Mouse (Mus musculus) embryo, embryonic 9.5 days (tissue): ENCODE data around the gene Atp8a2.
"Not testable (repeated sequence)": the region's sequence is repeated elsewhere in the genome, so short reads cannot be mapped to it uniquely, and the experiment has no call there.

Source experiments
- DNase-seq: peaks from one replicate; pipeline ENCODE4 v3.0.0-alpha.2; 2017; ENCODE audit errors: extremely low spot score

Gene Atp8a2

GRCm38 (mm10) chr14:59716443-59717085 is 480.4 kb downstream of the Atp8a2 start:
- not testable (repeated sequence) for DNase-seq

GRCm38 (mm10) chr14:59715695-59716442 is 481.1 kb downstream of the Atp8a2 start:
- no peak for DNase-seq

GRCm38 (mm10) chr14:59709505-59710335 is 487.3 kb downstream of the Atp8a2 start:
- DNase-seq = no peak

GRCm38 (mm10) chr14:59708009-59708408 is 489.0 kb downstream of the Atp8a2 start:
- no peak for DNase-seq

- no peak for DNase-seq
These were observed 491.5 kb downstream of the Atp8a2 start for GRCm38 (mm10) chr14:59705326-59706058.

GRCm38 (mm10) chr14:59701492-59701891 is 495.5 kb downstream of the Atp8a2 start:
- DNase-seq = no peak

- DNase-seq = no peak
These were observed 501.8 kb downstream of the Atp8a2 start for GRCm38 (mm10) chr14:59695160-59695559.

GRCm38 (mm10) chr14:59692164-59692563 is 504.8 kb downstream of the Atp8a2 start:
- no peak for DNase-seq

GRCm38 (mm10) chr14:59691402-59691801 is 505.6 kb downstream of the Atp8a2 start:
- no peak for DNase-seq

GRCm38 (mm10) chr14:59690954-59691353 is 506.0 kb downstream of the Atp8a2 start:
- DNase-seq = no peak

GRCm38 (mm10) chr14:59689596-59689995 is 507.4 kb downstream of the Atp8a2 start:
- no peak for DNase-seq

GRCm38 (mm10) chr14:59686229-59686628 is 510.8 kb downstream of the Atp8a2 start:
- DNase-seq = no peak

- no peak for DNase-seq
These were observed 511.6 kb downstream of the Atp8a2 start for GRCm38 (mm10) chr14:59685343-59685742.

- DNase-seq = no peak
These were observed 515.1 kb downstream of the Atp8a2 start for GRCm38 (mm10) chr14:59681906-59682305.

GRCm38 (mm10) chr14:59677598-59678003 is 519.4 kb downstream of the Atp8a2 start:
- DNase-seq = no peak

- no peak for DNase-seq
These were observed 521.6 kb downstream of the Atp8a2 start for GRCm38 (mm10) chr14:59675330-59675729.

- DNase-seq = no peak
These were observed 522.4 kb downstream of the Atp8a2 start for GRCm38 (mm10) chr14:59674556-59674955.

- DNase-seq = no peak
These were observed 524.0 kb downstream of the Atp8a2 start for GRCm38 (mm10) chr14:59672893-59673515.

- DNase-seq = no peak
These were observed 539.9 kb downstream of the Atp8a2 start for GRCm38 (mm10) chr14:59657098-59657497.

- no peak for DNase-seq
These were observed 540.4 kb downstream of the Atp8a2 start for GRCm38 (mm10) chr14:59656591-59656990.

GRCm38 (mm10) chr14:59649337-59649736 is 547.6 kb downstream of the Atp8a2 start:
- DNase-seq = no peak
